Mouse (Mus musculus) olfactory bulb, adult 2 months (tissue): ENCODE measurements around the gene Ldb2. TPM values are rescaled to one million over a fixed set of nuclear protein-coding genes. Genes with fewer than 3 reads are reported as not detected.

ENCODE experiments used
- H3K27ac ChIP-seq: fragments of 200-500 bp; 2 replicates; pipeline ENCODE4 v1.5.1; 2012; ENCODE audit warnings: low read depth, low read length; ENCODE audit not compliant: insufficient read depth
- H3K4me1 ChIP-seq: fragments of 200-500 bp; 2 replicates; pipeline ENCODE4 v1.6.1; 2012; ENCODE audit warnings: low read length; ENCODE audit not compliant: control insufficient read depth, insufficient read depth
- H3K4me3 ChIP-seq: fragments of 200-500 bp; 2 replicates; pipeline ENCODE4 v1.5.1; 2012; ENCODE audit warnings: mild to moderate bottlenecking, low read depth, low read length, moderate library complexity; ENCODE audit not compliant: insufficient read depth
- CTCF ChIP-seq: fragments of 200-500 bp; IDR thresholded peaks from 2 replicates; pipeline ENCODE4 v1.5.1; 2012; ENCODE audit warnings: low read depth, mild to moderate bottlenecking, low read length, moderate library complexity; ENCODE audit not compliant: insufficient read depth
- POLR2A ChIP-seq: fragments of 200-500 bp; IDR thresholded peaks from 2 replicates; pipeline ENCODE4 v1.6.1; 2012; ENCODE audit warnings: mild to moderate bottlenecking, low read depth, low read length, moderate library complexity; ENCODE audit not compliant: insufficient read depth
- WGBS: fragments of 180-500 bp; shearing (Covaris S2); methylation state at CpG from one replicate; pipeline ENCODE4 v1.1.7; 2018; 5-methylcytosine and 5-hydroxymethylcytosine counted together
- polyA plus RNA-seq: library from polyadenylated mRNA; stranded (reverse); fragments of >200 nt; gene quantifications from 2 replicates; pipeline ENCODE4 v1.2.4, GENCODE M21; 2012; ENCODE audit warnings: low replicate concordance; ENCODE audit not compliant: missing spikeins, insufficient read depth, insufficient read length

The Ldb2 gene
- polyA plus RNA-seq, 1 experiment = not detected

- no peak overlapping the region for H3K27ac ChIP-seq
- H3K4me1 ChIP-seq = no peaks in the 10 kb centered on the region
- 88% methylated on average over 4 of the region's 4 CpGs for WGBS
- no peak overlapping the region for H3K4me3 ChIP-seq
- TF ChIP-seq POLR2A (no peak), CTCF (no peak)
These were observed 158.4 kb downstream of the Ldb2 start for GRCm38 (mm10) chr5:44641060-44641459.

GRCm38 (mm10) chr5:44635546-44635945 lies 163.9 kb downstream of the Ldb2 start:
- TF ChIP-seq CTCF (no peak), POLR2A (no peak)
- H3K4me3 ChIP-seq = no peak overlapping the region
- WGBS = 92% methylated on average over 6 of the region's 6 CpGs
- H3K4me1 ChIP-seq = no peaks in the 10 kb centered on the region
- H3K27ac ChIP-seq = no peak overlapping the region

GRCm38 (mm10) chr5:44629034-44629625 lies 170.3 kb downstream of the Ldb2 start:
- H3K4me3 ChIP-seq = no peak overlapping the region
- no peak overlapping the region for H3K27ac ChIP-seq
- no peak for TF ChIP-seq CTCF
- no peaks in the 10 kb centered on the region for H3K4me1 ChIP-seq
- 89% methylated on average over 3 of the region's 3 CpGs for WGBS

GRCm38 (mm10) chr5:44627487-44627886 lies 172.0 kb downstream of the Ldb2 start:
- Histone ChIP-seq H3K27ac (no peak overlapping the region), H3K4me1 (no peaks in the 10 kb centered on the region), H3K4me3 (no peak overlapping the region)
- TF ChIP-seq CTCF (no peak), POLR2A (no peak)
- WGBS = 58% methylated on average over 5 of the region's 5 CpGs

GRCm38 (mm10) chr5:44626885-44627284 lies 172.6 kb downstream of the Ldb2 start:
- no peak overlapping the region for H3K27ac ChIP-seq
- no peaks in the 10 kb centered on the region for H3K4me1 ChIP-seq
- TF ChIP-seq CTCF (no peak), POLR2A (no peak)
- no peak overlapping the region for H3K4me3 ChIP-seq
- 89% methylated on average over 2 of the region's 2 CpGs for WGBS

- no peak for TF ChIP-seq POLR2A
- no peaks in the 10 kb centered on the region for H3K4me1 ChIP-seq
- no peak overlapping the region for H3K27ac ChIP-seq
- no peak overlapping the region for H3K4me3 ChIP-seq
- 81% methylated on average over 2 of the region's 2 CpGs for WGBS
These were observed 173.4 kb downstream of the Ldb2 start for GRCm38 (mm10) chr5:44626114-44626513.

- no peak overlapping the region for H3K4me3 ChIP-seq
- 86% methylated on average over 7 of the region's 7 CpGs for WGBS
- no peak overlapping the region for H3K27ac ChIP-seq
These were observed 183.8 kb downstream of the Ldb2 start for GRCm38 (mm10) chr5:44615677-44616076.

GRCm38 (mm10) chr5:44608901-44609300 lies 190.6 kb downstream of the Ldb2 start:
- H3K27ac ChIP-seq = no peak overlapping the region
- WGBS = 64% methylated on average over 2 of the region's 2 CpGs
- TF ChIP-seq CTCF (no peak), POLR2A (no peak)

More at GRCm38 (mm10) chr5:44615677-44616076, 183.8 kb downstream of the Ldb2 start:
- TF ChIP-seq CTCF (no peak), POLR2A (no peak)
- H3K4me1 ChIP-seq = no peaks in the 10 kb centered on the region

GRCm38 (mm10) chr5:44601340-44601739 lies 198.1 kb downstream of the Ldb2 start:
- WGBS = 100% methylated on average over 1 of the region's 1 CpGs
- Histone ChIP-seq H3K27ac (no peak overlapping the region), H3K4me1 (no peaks in the 10 kb centered on the region), H3K4me3 (no peak overlapping the region)
- TF ChIP-seq CTCF = no peak
- no peak for TF ChIP-seq POLR2A

More at GRCm38 (mm10) chr5:44608901-44609300, 190.6 kb downstream of the Ldb2 start:
- no peaks in the 10 kb centered on the region for H3K4me1 ChIP-seq
- no peak overlapping the region for H3K4me3 ChIP-seq
